ENCODE assay signal across 21 mouse cellular contexts in genomic region chr3:9604941-9605340, GRCm38 (mm10).
"Had no signal": no experiment of that assay in that cellular context is flagged by ENCODE, and none has a peak within 500 bp of the region (broad histone marks: within the 10 kb centered on the region; RNA-seq: fewer than 3 reads in every experiment).

No protein-coding gene starts in this region.

- H3K9me3 ChIP-seq: limb, embryonic 10.5 days; limb, embryonic 13.5 days; midbrain, embryonic 12.5 days; midbrain, embryonic 15.5 days; neural tube, embryonic 12.5 days; neural tube, embryonic 15.5 days had no signal

- H3K9ac ChIP-seq: limb, embryonic 13.5 days; liver, embryonic 14.5 days; liver, postnatal 0 days; lung, embryonic 14.5 days; midbrain, embryonic 12.5 days; midbrain, embryonic 15.5 days; neural tube, embryonic 12.5 days; neural tube, embryonic 15.5 days had no signal

- H3K4me3 ChIP-seq: limb, embryonic 10.5 days; limb, embryonic 13.5 days; midbrain, embryonic 12.5 days; midbrain, embryonic 15.5 days; neural tube, embryonic 12.5 days; neural tube, embryonic 15.5 days had no signal

- H3K4me2 ChIP-seq: limb, embryonic 13.5 days; lung, embryonic 14.5 days; midbrain, embryonic 12.5 days; neural tube, embryonic 12.5 days; neural tube, embryonic 15.5 days had no signal

- H3K27ac ChIP-seq: limb, embryonic 10.5 days; limb, embryonic 13.5 days; liver, embryonic 14.5 days; macrophage; midbrain, embryonic 12.5 days; midbrain, embryonic 15.5 days; neural tube, embryonic 12.5 days; neural tube, embryonic 15.5 days; stomach, postnatal 0 days had no signal

- H3K27me3 ChIP-seq: limb, embryonic 13.5 days; midbrain, embryonic 15.5 days; neural tube, embryonic 12.5 days; neural tube, embryonic 15.5 days had no signal

- DNase-seq: liver; liver, postnatal 0 days; lung, embryonic 14.5 days; right cerebral cortex, adult 18-20 months; right cerebral cortex, postnatal 14 days; right cerebral cortex, postnatal 4 days; thymus, adult 2 months; thymus, postnatal 14 days; thymus, postnatal 4 days had no signal

- H3K36me3 ChIP-seq: limb, embryonic 10.5 days; limb, embryonic 13.5 days; midbrain, embryonic 12.5 days; midbrain, embryonic 15.5 days; neural tube, embryonic 12.5 days; neural tube, embryonic 15.5 days had no signal

- ATAC-seq: inflammation-experienced regulatory T-cells, adult 6 months; intestine, embryonic 16.5 days; liver, postnatal 0 days; lung, postnatal 0 days; midbrain, embryonic 15.5 days had no signal
